Mouse (Mus musculus) heart, adult 2 months (tissue): ENCODE measurements at regions not wholly inside any gene's neighbourhood (a gene's known extent, or its start where the extent isn't known, plus 50 kb on each side); places are given as distances from the start of the nearest gene placed in this dataset.

ENCODE experiments used
- CTCF ChIP-seq: fragments of 200-600 bp; IDR thresholded peaks from 2 replicates; pipeline ENCODE4 v1.8.1; 2022; ENCODE audit warnings: antibody characterized with exemption, mild to moderate bottlenecking, moderate library complexity
- EP300 ChIP-seq: fragments of 200-500 bp; IDR thresholded peaks from 2 replicates; pipeline ENCODE4 v1.6.1; 2011; ENCODE audit warnings: low read depth, low read length, control low read depth; ENCODE audit not compliant: insufficient read depth
- POLR2A ChIP-seq: fragments of 200-500 bp; IDR thresholded peaks from 2 replicates; pipeline ENCODE4 v1.6.1; 2011; ENCODE audit warnings: mild to moderate bottlenecking, low read depth, low read length, control low read depth; ENCODE audit not compliant: insufficient read depth

GRCm38 (mm10) chr5:116661851-116662250, 70.2 kb upstream of the Srrm4 start:
- TF ChIP-seq POLR2A (no peak), CTCF (no peak), EP300 (no peak)
